Mouse (Mus musculus): ENCODE measurements at regions not wholly inside any gene's neighbourhood (a gene's known extent, or its start where the extent isn't known, plus 50 kb on each side); places are given as distances from the start of the nearest gene placed in this dataset.
"Not testable (repeated sequence)": the region's sequence is repeated elsewhere in the genome, so short reads cannot be mapped to it uniquely, and the experiment has no call there.

- H3K4me1 ChIP-seq, result peaks cover under 1% of the 10 kb centered on the region
- H3K27ac ChIP-seq, result no peak overlapping the region
- no peak overlapping the region for H3K9ac ChIP-seq
- H3K27me3 ChIP-seq, result no peaks in the 10 kb centered on the region
- no peak for ATAC-seq (ENCODE audit: insufficient number of reproducible peaks, insufficient read depth, low FRiP score, low TSS enrichment)
- H3K36me3 ChIP-seq, result no peaks in the 10 kb centered on the region
- no peak overlapping the region for H3K4me3 ChIP-seq
- H3K4me2 ChIP-seq (replicated peaks), result no peak overlapping the region
- H3K9me3 ChIP-seq, result no peaks in the 10 kb centered on the region
- 72% methylated on average over 19 of the region's 19 CpGs for WGBS
Observed at GRCm38 (mm10) chr3:130809696-130810665, 79.8 kb upstream of the Rpl34 start.

GRCm38 (mm10) chr3:130805345-130805744 is 75.1 kb upstream of the Rpl34 start:
- no peak for ATAC-seq (ENCODE audit: insufficient number of reproducible peaks, insufficient read depth, low FRiP score, low TSS enrichment)
- no peaks in the 10 kb centered on the region for H3K27me3 ChIP-seq
- H3K4me1 ChIP-seq, result peaks cover 19% of the 10 kb centered on the region
- no peak overlapping the region for H3K27ac ChIP-seq
- WGBS, result 91% methylated on average over 3 of the region's 3 CpGs
- no peaks in the 10 kb centered on the region for H3K36me3 ChIP-seq
- no peak overlapping the region for H3K4me3 ChIP-seq
- H3K9ac ChIP-seq, result no peak overlapping the region
- H3K4me2 ChIP-seq (replicated peaks), result no peak overlapping the region
- H3K9me3 ChIP-seq, result no peaks in the 10 kb centered on the region

- no peaks in the 10 kb centered on the region for H3K36me3 ChIP-seq
- peak overlapping the region; percentile 22 for H3K4me2 ChIP-seq (replicated peaks)
- H3K27ac ChIP-seq, result peak overlapping the region; percentile 57; the same call in 1 of the 2 replicates
- H3K27me3 ChIP-seq, result no peaks in the 10 kb centered on the region
- no peak overlapping the region for H3K4me3 ChIP-seq
- no peak for ATAC-seq (ENCODE audit: insufficient number of reproducible peaks, insufficient read depth, low FRiP score, low TSS enrichment)
- no peaks in the 10 kb centered on the region for H3K9me3 ChIP-seq
- H3K4me1 ChIP-seq, result peaks cover 19% of the 10 kb centered on the region
- WGBS, result 48% methylated on average over 6 of the region's 6 CpGs
- H3K9ac ChIP-seq, result no peak overlapping the region
Observed at GRCm38 (mm10) chr3:130804327-130804662, 74.1 kb upstream of the Rpl34 start.

DNA sequence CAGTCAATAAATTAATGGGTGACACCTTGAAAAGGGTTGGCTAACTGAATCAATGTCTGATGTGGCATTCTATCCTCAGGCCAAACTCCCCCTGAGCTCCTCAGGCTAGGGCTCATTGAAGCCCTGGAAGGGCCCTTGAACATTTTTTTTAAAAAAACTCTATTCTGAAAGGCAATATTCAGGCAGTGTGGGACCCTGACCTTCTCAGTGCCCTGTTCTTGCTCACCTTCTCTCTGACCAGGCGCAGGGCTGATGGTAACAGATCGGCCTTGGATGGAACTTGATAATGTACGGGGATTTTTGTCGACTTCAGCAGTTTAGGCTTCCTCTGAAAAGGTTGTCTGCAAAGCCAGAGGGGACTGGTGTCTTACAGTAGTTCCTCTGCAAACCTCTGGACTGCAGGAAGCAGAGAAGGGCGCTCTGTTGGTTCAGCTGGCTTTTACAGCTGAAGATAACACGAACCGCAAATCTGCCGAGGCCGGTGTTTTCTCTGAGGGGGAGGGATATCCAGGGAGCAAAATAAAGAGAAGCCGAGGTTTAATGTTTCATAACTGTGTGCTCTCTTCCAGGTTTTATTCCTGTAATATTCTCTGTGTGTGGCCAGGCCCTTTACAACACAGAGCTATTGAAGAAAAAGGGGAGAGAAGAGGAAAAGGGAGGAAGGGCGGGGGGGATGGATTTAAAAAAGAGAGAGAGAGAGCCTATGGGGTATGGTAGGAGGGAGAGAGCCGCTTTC is 73.6 kb upstream of the Rpl34 start:
- Histone ChIP-seq H3K4me1 (peaks cover 19% of the 10 kb centered on the region), H3K9ac (no peak overlapping the region), H3K27me3 (no peaks in the 10 kb centered on the region), H3K4me3 (no peak overlapping the region), H3K27ac (peak overlapping the region; percentile 57), H3K4me2 (replicated peaks) (peak overlapping the region; percentile 22), H3K36me3 (no peaks in the 10 kb centered on the region), H3K9me3 (no peaks in the 10 kb centered on the region)
- ATAC-seq (ENCODE audit: insufficient number of reproducible peaks, insufficient read depth, low FRiP score, low TSS enrichment), result 0 out of 2 replicates have a peak, but pooled peaks have one; percentile 60
- WGBS, result 24% methylated on average over 12 of the region's 12 CpGs

GRCm38 (mm10) chr3:130800016-130800415 is 69.8 kb upstream of the Rpl34 start:
- Histone ChIP-seq H3K4me3 (no peak overlapping the region), H3K4me1 (peaks cover 19% of the 10 kb centered on the region), H3K4me2 (replicated peaks) (no peak overlapping the region), H3K36me3 (no peaks in the 10 kb centered on the region), H3K27ac (no peak overlapping the region), H3K9ac (no peak overlapping the region), H3K9me3 (no peaks in the 10 kb centered on the region), H3K27me3 (no peaks in the 10 kb centered on the region)
- WGBS, result 75% methylated on average over 2 of the region's 2 CpGs
- ATAC-seq (ENCODE audit: insufficient number of reproducible peaks, insufficient read depth, low FRiP score, low TSS enrichment), result no peak

- H3K9me3 ChIP-seq; H3K9ac ChIP-seq; H3K27me3 ChIP-seq; H3K36me3 ChIP-seq; H3K4me1 ChIP-seq; H3K4me2 ChIP-seq (replicated peaks); ATAC-seq (ENCODE audit: insufficient number of reproducible peaks, insufficient read depth, low FRiP score, low TSS enrichment); H3K27ac ChIP-seq; H3K4me3 ChIP-seq: not testable (repeated sequence)
- WGBS, result 74% methylated on average over 1 of the region's 1 CpGs
Observed at GRCm38 (mm10) chr3:130797956-130798355, 67.8 kb upstream of the Rpl34 start.

- no peaks in the 10 kb centered on the region for H3K27me3 ChIP-seq
- no peak overlapping the region for H3K9ac ChIP-seq
- no peak overlapping the region for H3K4me2 ChIP-seq (replicated peaks)
- 83% methylated on average over 8 of the region's 8 CpGs for WGBS
- no peaks in the 10 kb centered on the region for H3K4me1 ChIP-seq
- H3K27ac ChIP-seq, result no peak overlapping the region
- no peaks in the 10 kb centered on the region for H3K9me3 ChIP-seq
- no peak for ATAC-seq (ENCODE audit: insufficient number of reproducible peaks, insufficient read depth, low FRiP score, low TSS enrichment)
- no peaks in the 10 kb centered on the region for H3K36me3 ChIP-seq
- no peak overlapping the region for H3K4me3 ChIP-seq
Observed at GRCm38 (mm10) chr3:130796531-130796930, 66.3 kb upstream of the Rpl34 start.

DNA sequence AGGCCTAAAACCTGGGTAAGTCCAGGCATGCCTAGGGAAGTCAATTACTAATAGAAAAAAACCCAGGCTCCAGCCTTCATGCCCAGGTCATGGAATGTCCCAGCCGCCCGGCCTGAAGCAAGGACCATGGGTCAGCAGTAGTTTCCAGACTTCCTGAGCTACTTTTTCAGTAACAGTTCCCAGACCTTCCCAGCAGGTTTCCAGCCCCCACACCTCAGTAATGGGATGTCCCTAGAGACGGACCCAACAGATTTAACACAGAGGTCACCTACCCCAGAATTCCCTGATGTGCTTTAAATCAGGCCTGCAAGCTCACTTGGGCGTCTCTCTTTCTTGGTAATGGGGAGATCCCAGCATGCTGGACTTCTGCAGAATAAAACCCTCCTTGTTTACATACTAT is 65.2 kb upstream of the Rpl34 start:
- ATAC-seq (ENCODE audit: insufficient number of reproducible peaks, insufficient read depth, low FRiP score, low TSS enrichment), result no peak
- H3K4me1 ChIP-seq, result no peaks in the 10 kb centered on the region
- no peaks in the 10 kb centered on the region for H3K36me3 ChIP-seq
- no peak overlapping the region for H3K9ac ChIP-seq
- H3K9me3 ChIP-seq, result no peaks in the 10 kb centered on the region
- no peaks in the 10 kb centered on the region for H3K27me3 ChIP-seq
- H3K4me3 ChIP-seq, result no peak overlapping the region
- WGBS, result 57% methylated on average over 4 of the region's 4 CpGs
- no peak overlapping the region for H3K4me2 ChIP-seq (replicated peaks)
- no peak overlapping the region for H3K27ac ChIP-seq

DNA sequence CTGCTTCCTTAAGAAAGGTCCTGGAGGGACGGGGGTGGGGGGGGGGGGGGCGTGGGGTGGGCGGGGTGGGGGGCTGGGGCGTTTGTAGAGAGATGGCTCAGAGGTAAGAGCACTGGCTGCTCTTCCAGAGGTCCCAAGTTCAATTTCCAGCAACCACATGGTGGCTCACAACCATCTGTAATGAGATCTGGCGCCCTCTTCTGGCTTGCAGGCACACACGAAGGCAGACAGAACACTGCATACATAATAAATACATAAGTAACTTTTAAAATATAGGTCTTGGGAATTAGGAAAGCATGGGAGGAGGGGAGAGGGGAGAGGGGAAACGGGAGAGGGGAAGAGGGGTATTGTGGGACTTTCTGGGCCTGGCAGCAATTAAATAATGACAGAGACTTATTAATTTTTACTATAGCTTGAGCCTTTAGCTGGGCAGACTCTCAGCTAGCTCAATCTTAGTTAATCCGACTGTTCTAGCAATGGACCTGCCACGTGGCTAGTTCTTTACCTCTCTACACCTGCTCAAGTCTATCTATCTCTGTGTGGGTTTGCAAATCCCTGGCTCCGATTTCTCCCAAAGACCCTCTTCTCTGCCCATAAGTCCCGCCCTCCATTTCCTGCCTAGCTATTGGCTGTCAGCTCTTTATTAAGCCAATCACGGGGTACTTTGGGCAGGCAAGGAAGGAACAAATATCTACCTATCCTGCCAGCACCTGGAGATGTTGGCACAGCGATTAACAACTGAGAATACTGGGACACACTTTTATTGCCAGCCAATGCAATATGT is 64.1 kb upstream of the Rpl34 start:
- Histone ChIP-seq H3K4me1 (no peaks in the 10 kb centered on the region), H3K9ac (no peak overlapping the region), H3K4me3 (no peak overlapping the region), H3K9me3 (no peaks in the 10 kb centered on the region), H3K36me3 (no peaks in the 10 kb centered on the region), H3K27me3 (no peaks in the 10 kb centered on the region), H3K27ac (no peak overlapping the region), H3K4me2 (replicated peaks) (no peak overlapping the region)
- ATAC-seq (ENCODE audit: insufficient number of reproducible peaks, insufficient read depth, low FRiP score, low TSS enrichment), result no peak
- WGBS, result 35% methylated on average over 12 of the region's 13 CpGs

DNA sequence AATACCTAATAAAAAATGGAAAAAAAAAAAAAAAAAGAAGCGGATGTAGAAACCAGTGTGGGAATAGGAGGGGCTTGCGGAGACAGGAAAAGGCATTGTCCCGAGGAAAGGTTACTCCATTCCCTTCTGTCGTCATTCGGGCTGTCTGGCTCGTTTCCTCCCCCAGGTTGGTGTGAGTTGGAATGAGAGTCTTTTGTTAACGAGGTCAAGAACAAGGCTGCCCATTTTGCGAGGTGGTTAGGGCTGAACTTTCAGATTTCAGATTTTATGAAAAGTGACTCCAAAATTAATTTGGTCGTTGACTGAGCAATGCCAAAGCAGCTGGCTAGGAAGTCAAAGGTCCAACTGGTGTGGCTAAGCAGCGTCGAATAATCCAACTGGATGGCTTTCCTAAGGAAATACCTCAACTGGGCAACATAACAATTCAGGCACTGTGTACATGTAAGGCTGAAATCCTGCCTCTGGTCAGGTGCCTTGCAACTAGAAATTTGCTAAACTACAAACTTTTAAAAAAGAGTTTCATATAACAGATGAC is 50.6 kb upstream of the Rpl34 start:
- Histone ChIP-seq H3K4me1 (no peaks in the 10 kb centered on the region), H3K27me3 (no peaks in the 10 kb centered on the region), H3K27ac (no peak overlapping the region), H3K36me3 (no peaks in the 10 kb centered on the region), H3K9ac (no peak overlapping the region), H3K4me2 (replicated peaks) (no peak overlapping the region), H3K4me3 (no peak overlapping the region), H3K9me3 (no peaks in the 10 kb centered on the region)
- 70% methylated on average over 11 of the region's 11 CpGs for WGBS
- ATAC-seq (ENCODE audit: insufficient number of reproducible peaks, insufficient read depth, low FRiP score, low TSS enrichment), result no peak
